Mouse (Mus musculus) granulocyte monocyte progenitor cell, adult 5-6 weeks (primary cell): Measurements from ENCODE around the gene Itgad. TPM values are rescaled to one million over a fixed set of nuclear protein-coding genes. Genes with fewer than 3 reads are reported as not detected.

Source experiments
- ATAC-seq: replicated peaks from 2 replicates; pipeline ENCODE4 v1.8.0; 2016; ENCODE audit warnings: mild to moderate bottlenecking, moderate TSS enrichment, inconsistent platforms; ENCODE audit not compliant: poor library complexity, severe bottlenecking
- total RNA-seq, 2 experiments: library from RNA; stranded (forward) in 1 of 2; stranded (reverse) in 1 of 2; fragments of 200-712, 200-1000 nt in 1 of 2; fragments of >200 nt in 1 of 2; fragmentation: Nextera tagmentation in 1 of 2; gene quantifications; 2 replicates each; pipeline ENCODE4 v1.2.3; 2014 to 2017

Itgad gene
- total RNA-seq, 2 experiments from 2014 or later, result 0.21 TPM; not detected in 1

- no peak for ATAC-seq
These were observed 117.3 kb downstream of the Itgad start for GRCm38 (mm10) chr7:128271496-128271895.

Other genes starting within 250 kb of the Itgad start
- gene Kat8, start 241.9 kb upstream of the Itgad start, total RNA-seq (2014; fragmentation: Nextera tagmentation), result 20.4 and 25.0 TPM in 2 replicates
- 18.1 and 21.0 TPM in 2 replicates for gene Kat8, start 241.9 kb upstream of the Itgad start, total RNA-seq (2017)
- gene Prss8, start 224.3 kb upstream of the Itgad start, total RNA-seq (2014; fragmentation: Nextera tagmentation), result not detected in 2 replicates
- gene Prss8, start 224.3 kb upstream of the Itgad start, total RNA-seq (2017), result 0.52 TPM in 1 of 2 replicates, not detected in the other
- gene Prss36, start 207.7 kb upstream of the Itgad start, total RNA-seq (2014; fragmentation: Nextera tagmentation), result 0.92 and 7.3 TPM in 2 replicates
- 0.90 and 3.3 TPM in 2 replicates for gene Prss36, start 207.7 kb upstream of the Itgad start, total RNA-seq (2017)
- 319 and 323 TPM in 2 replicates for gene Fus, start 186.9 kb upstream of the Itgad start, total RNA-seq (2014; fragmentation: Nextera tagmentation)
- gene Fus, start 186.9 kb upstream of the Itgad start, total RNA-seq (2017), result 60.8 and 62.2 TPM in 2 replicates
- 115 and 175 TPM in 2 replicates for gene Pycard, start 160.5 kb upstream of the Itgad start, total RNA-seq (2014; fragmentation: Nextera tagmentation)
- gene Pycard, start 160.5 kb upstream of the Itgad start, total RNA-seq (2017), result 62.6 and 101 TPM in 2 replicates
- not detected in 2 replicates for gene Trim72, start 150.4 kb upstream of the Itgad start, total RNA-seq (2014; fragmentation: Nextera tagmentation)
- gene Trim72, start 150.4 kb upstream of the Itgad start, total RNA-seq (2017), result not detected in 2 replicates
- gene Itgam, start 91.7 kb upstream of the Itgad start, total RNA-seq (2014; fragmentation: Nextera tagmentation), result 12.5 and 17.5 TPM in 2 replicates
- gene Itgam, start 91.7 kb upstream of the Itgad start, total RNA-seq (2017), result 21.6 and 23.7 TPM in 2 replicates
- gene Gm49368, start 91.7 kb upstream of the Itgad start, total RNA-seq (2014; fragmentation: Nextera tagmentation), result not detected in 2 replicates
- gene Gm49368, start 91.7 kb upstream of the Itgad start, total RNA-seq (2017), result 0.09 TPM in 1 of 2 replicates, not detected in the other
- 0.54 and 2.4 TPM in 2 replicates for gene Itgax, start 24.8 kb upstream of the Itgad start, total RNA-seq (2014; fragmentation: Nextera tagmentation)
- gene Itgax, start 24.8 kb upstream of the Itgad start, total RNA-seq (2017), result 1.9 and 2.4 TPM in 2 replicates
- 7.4 TPM in 1 of 2 replicates, not detected in the other for gene Cox6a2, start 52.0 kb downstream of the Itgad start, total RNA-seq (2014; fragmentation: Nextera tagmentation)
- gene Cox6a2, start 52.0 kb downstream of the Itgad start, total RNA-seq (2017), result 0.34 and 1.1 TPM in 2 replicates
- gene Armc5, start 83.0 kb downstream of the Itgad start, total RNA-seq (2014; fragmentation: Nextera tagmentation), result 6.0 and 15.4 TPM in 2 replicates
- 9.3 and 9.6 TPM in 2 replicates for gene Armc5, start 83.0 kb downstream of the Itgad start, total RNA-seq (2017)
- gene 9130023H24Rik, start 83.7 kb downstream of the Itgad start, total RNA-seq (2014; fragmentation: Nextera tagmentation), result 1.8 and 2.3 TPM in 2 replicates
- 5.2 and 6.6 TPM in 2 replicates for gene 9130023H24Rik, start 83.7 kb downstream of the Itgad start, total RNA-seq (2017)
- 0.06 and 1.2 TPM in 2 replicates for gene Tgfb1i1, start 92.4 kb downstream of the Itgad start, total RNA-seq (2014; fragmentation: Nextera tagmentation)
- not detected in 2 replicates for gene Tgfb1i1, start 92.4 kb downstream of the Itgad start, total RNA-seq (2017)
- gene Slc5a2, start 111.3 kb downstream of the Itgad start, total RNA-seq (2014; fragmentation: Nextera tagmentation), result not detected in 2 replicates
- gene Slc5a2, start 111.3 kb downstream of the Itgad start, total RNA-seq (2017), result not detected in 2 replicates
- gene BC017158, start 143.8 kb downstream of the Itgad start, total RNA-seq (2014; fragmentation: Nextera tagmentation), result 37.7 and 45.6 TPM in 2 replicates
- gene BC017158, start 143.8 kb downstream of the Itgad start, total RNA-seq (2017), result 18.4 and 24.8 TPM in 2 replicates